Mouse (Mus musculus) C2C12 (cell line): ENCODE measurements around the gene Nfib.

Source experiments
- CTCF ChIP-seq: IDR thresholded peaks from one replicate; pipeline ENCODE4 v1.5.1; 2011; ENCODE audit not compliant: control insufficient read depth, insufficient read depth, insufficient read length
- MAX ChIP-seq: IDR thresholded peaks from one replicate; pipeline ENCODE4 v1.6.1; 2011; ENCODE audit warnings: mild to moderate bottlenecking, control low read depth
- MYOG ChIP-seq: IDR thresholded peaks from one replicate; pipeline ENCODE4 v1.6.1; 2011; ENCODE audit not compliant: control insufficient read depth, insufficient read length; ENCODE audit errors: extremely low read depth
- USF1 ChIP-seq: IDR thresholded peaks from one replicate; pipeline ENCODE4 v1.6.1; 2011; ENCODE audit warnings: low read depth, mild to moderate bottlenecking, control low read depth, moderate library complexity

DNA sequence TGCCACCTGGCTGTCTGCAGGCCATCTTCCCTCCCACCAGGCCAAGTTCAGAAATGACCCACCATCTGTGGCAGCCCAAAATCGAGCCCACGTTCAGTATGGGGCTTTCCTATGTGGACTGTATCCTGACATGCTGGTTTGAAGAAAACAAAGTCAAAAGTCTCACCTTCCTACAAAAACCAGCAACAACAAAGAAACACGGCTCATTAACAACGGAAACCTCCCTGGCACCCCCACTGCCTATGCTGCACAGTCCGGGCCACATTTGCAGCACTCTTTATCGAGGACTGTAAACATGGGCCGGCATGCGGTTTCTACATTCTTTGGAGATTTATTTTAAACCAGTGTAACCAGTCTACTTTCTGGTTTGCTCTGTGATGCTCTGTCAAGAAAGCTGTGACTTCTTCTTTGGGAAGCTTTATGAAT lies 208.4 kb downstream of the Nfib start:
- TF ChIP-seq CTCF (no peak), MYOG (no peak), MAX (no peak), USF1 (no peak)
